Mouse (Mus musculus): ENCODE measurements around the gene Rnase1.

DNA sequence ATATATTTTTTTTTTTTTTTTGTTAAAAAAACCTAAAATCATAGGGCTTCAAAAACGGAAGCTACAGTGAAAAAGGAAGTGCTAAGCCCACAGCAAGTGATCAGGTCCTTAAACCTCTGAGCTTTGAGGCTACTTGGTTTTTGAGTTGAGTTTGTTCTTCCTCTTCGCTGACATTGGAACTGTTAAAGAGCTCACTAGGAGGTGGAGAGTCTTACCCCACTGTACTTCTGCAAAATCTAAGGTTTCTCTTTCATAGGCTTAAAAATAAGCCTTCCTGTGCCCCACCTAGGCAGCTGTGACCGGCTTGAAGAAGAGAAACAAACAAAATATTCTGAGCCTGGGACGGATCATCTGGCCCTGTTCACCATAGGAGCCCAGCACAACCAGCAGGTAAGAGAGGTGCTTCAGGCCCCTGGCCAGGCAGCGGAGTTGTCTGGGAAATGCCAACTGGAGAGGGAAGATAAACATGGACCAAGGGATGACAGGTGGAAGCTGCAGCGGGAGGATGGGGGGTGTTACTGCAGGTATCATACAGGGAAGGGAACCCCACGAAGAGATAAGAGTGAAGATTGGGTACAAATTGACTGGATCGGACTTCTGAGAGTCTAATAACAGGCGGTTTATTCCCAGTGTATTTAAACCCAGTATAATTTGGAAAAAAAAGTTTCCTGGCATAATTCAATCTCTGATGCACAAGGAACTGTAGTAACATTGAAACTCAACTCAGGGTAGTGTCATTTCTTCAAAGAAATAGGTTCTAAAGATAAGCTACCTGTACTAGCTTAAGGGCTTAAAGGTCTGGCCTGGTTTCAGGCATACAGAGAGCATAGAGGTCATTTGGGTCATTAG is 17.6 kb downstream of the Rnase1 start:
- TF ChIP-seq MAFK (IDR thresholded peaks at IDR 0.05; ENCODE audit: insufficient read depth, low read depth, low read length) (no peak), CHD2 (IDR thresholded peaks at IDR 0.05; ENCODE audit: low read depth, low read length) (no peak), ZC3H11A (IDR thresholded peaks at IDR 0.05; ENCODE audit: borderline replicate concordance, low read depth, low read length) (no peak), HCFC1 (IDR thresholded peaks at IDR 0.05; ENCODE audit: borderline replicate concordance, insufficient read depth, low read length) (no peak), ZNF384 (IDR thresholded peaks at IDR 0.05; ENCODE audit: low read depth, low read length) (no peak)

Data from ES-E14 (cell line).